Mouse (Mus musculus): ENCODE data around the gene Adm. TPM values are rescaled to one million over a fixed set of nuclear protein-coding genes. Genes with fewer than 3 reads are reported as not detected.
A peak's percentile ranks its signal among the peaks of the same experiment; 100 is the strongest.

Adm gene
- polyA plus RNA-seq, 1 experiment = 23.5 TPM

DNA sequence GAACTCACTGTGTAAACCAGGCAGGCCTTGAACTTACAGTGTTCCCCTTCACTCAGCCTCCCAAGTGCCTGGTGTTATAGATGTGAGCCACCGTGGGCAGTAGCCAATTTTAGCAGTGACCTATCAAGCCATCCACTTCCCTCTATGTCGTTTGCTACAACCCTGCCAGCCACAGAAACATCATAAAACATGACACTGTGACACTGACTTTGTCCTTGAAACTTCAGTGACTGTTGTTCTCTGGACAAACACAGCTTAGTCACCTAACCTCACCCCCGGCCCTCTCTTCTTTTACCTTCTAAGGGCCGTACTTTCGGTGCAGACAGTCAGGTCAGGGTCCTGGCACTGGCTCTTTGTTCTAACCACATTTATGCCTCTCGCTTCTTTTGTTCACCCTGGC is 28.5 kb downstream of the Adm start:
- TF ChIP-seq CTCF (IDR thresholded peaks at IDR 0.05; ENCODE audit: borderline replicate concordance, insufficient read depth, low read length) = no peak
- TF ChIP-seq POLR2A (IDR thresholded peaks at IDR 0.05; ENCODE audit: low read depth, low read length) = no peak
- H3K4me1 ChIP-seq (ENCODE audit: control insufficient read depth, insufficient read depth, low read length) = peaks cover 4% of the 10 kb centered on the region
- H3K27ac ChIP-seq (ENCODE audit: insufficient read depth, low read length) = no peak overlapping the region
- H3K4me3 ChIP-seq (ENCODE audit: insufficient read depth, low read length) = no peak overlapping the region

DNA sequence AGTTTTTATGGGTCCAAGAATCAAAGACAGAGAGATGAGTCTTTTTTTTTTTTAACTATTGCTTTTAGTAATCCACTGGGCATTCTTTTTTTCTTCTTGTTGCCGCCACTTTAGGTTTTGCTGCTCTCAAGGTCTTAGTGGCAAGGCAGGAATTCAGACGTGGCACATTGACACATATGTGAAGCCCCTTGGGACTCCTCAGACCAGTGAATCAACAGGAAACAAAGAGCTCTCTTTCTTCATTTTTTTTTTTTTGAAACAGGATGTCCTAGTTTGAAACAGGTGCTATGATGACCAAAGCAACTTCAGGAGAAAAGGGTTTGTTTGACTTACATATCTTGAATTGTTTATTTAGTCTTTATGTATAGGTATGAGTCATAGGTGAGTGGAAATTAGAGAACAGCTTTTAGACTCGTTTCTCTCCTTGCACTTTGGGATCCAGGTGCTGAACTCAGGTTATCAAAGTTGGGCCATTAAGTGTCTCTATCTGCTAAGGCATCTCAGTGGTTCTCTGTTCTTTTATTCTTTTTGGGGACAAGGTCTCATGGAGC is 31.0 kb downstream of the Adm start:
- Histone ChIP-seq H3K27ac (ENCODE audit: insufficient read depth, low read length) (no peak overlapping the region), H3K4me3 (ENCODE audit: insufficient read depth, low read length) (no peak overlapping the region), H3K4me1 (ENCODE audit: control insufficient read depth, insufficient read depth, low read length) (peaks cover 2% of the 10 kb centered on the region)
- no peak for TF ChIP-seq CTCF (IDR thresholded peaks at IDR 0.05; ENCODE audit: borderline replicate concordance, insufficient read depth, low read length)
- TF ChIP-seq POLR2A (IDR thresholded peaks at IDR 0.05; ENCODE audit: low read depth, low read length) = no peak

DNA sequence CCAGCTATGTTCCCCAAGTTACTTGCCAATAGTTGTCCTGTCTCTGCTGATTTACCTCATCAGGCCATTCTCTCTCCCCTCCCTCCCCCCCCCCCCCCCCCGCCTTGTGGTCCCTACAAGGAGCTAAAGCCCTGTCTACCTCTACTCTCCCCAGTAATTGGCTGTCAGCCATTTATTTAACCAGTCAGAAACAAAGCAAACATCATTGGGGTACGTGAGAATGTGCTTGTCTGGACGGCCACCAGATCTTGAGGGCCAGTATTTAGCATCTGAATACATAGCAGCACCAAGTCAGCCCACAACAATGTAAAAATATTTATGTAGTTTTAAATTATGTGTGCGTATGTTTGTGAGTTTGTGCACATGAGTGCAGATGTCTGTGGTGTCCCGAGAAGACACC is 39.1 kb downstream of the Adm start:
- Histone ChIP-seq H3K27ac (ENCODE audit: insufficient read depth, low read length) (no peak overlapping the region), H3K4me1 (ENCODE audit: control insufficient read depth, insufficient read depth, low read length) (no peaks in the 10 kb centered on the region; the same call in 1 of the 2 replicates), H3K4me3 (ENCODE audit: insufficient read depth, low read length) (no peak overlapping the region)
- TF ChIP-seq CTCF (IDR thresholded peaks at IDR 0.05; ENCODE audit: borderline replicate concordance, insufficient read depth, low read length) = no peak
- no peak for TF ChIP-seq POLR2A (IDR thresholded peaks at IDR 0.05; ENCODE audit: low read depth, low read length)

DNA sequence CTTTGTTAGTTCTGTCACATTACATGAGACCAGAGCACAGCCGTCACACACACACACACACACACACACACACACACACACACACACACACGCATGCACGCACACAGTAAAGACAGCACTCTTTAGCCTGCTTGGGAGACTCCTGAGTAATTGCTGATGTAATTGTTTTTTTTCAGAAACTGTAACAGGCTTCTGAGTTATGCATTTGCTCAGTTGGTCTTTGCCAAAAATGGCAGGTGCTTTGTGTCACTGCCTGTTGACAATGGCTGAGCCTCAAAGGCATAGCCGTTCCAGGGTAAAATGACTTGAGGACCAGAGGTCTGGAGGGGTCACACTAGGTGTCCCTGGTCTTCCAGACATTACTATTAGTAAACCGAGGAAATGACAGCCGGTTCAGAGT is 40.8 kb downstream of the Adm start:
- no peak overlapping the region for H3K4me3 ChIP-seq (ENCODE audit: insufficient read depth, low read length)

DNA sequence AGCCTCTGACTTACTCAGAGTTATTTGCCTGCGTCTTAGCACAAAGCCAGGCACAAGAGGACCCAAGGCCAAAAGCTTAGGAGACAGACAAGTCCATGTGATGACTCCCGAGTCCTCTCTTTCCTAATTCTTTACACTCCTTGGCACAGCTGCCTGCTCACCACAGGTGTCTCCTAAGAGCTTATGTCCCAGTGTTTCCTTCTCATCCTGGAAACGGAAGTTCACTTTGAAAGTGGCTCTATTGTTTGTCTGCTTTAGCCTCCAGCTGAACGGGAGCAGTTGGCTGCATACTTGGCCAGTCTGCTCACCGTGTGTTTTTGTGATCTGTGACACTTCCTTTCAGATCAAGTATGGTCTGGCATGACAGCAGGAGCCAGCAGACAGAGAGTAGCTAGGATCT is 41.3 kb downstream of the Adm start:
- H3K4me1 ChIP-seq (ENCODE audit: control insufficient read depth, insufficient read depth, low read length) = no peaks in the 10 kb centered on the region; the same call in 1 of the 2 replicates
- no peak overlapping the region for H3K27ac ChIP-seq (ENCODE audit: insufficient read depth, low read length)
- TF ChIP-seq CTCF (IDR thresholded peaks at IDR 0.05; ENCODE audit: borderline replicate concordance, insufficient read depth, low read length) (no peak), POLR2A (IDR thresholded peaks at IDR 0.05; ENCODE audit: low read depth, low read length) (no peak)
- no peak overlapping the region for H3K4me3 ChIP-seq (ENCODE audit: insufficient read depth, low read length)

More for the DNA sequence above, 40.8 kb downstream of the Adm start:
- TF ChIP-seq CTCF (IDR thresholded peaks at IDR 0.05; ENCODE audit: borderline replicate concordance, insufficient read depth, low read length) = no peak
- TF ChIP-seq POLR2A (IDR thresholded peaks at IDR 0.05; ENCODE audit: low read depth, low read length) = no peak
- Histone ChIP-seq H3K27ac (ENCODE audit: insufficient read depth, low read length) (no peak overlapping the region), H3K4me1 (ENCODE audit: control insufficient read depth, insufficient read depth, low read length) (no peaks in the 10 kb centered on the region; the same call in 1 of the 2 replicates)

DNA sequence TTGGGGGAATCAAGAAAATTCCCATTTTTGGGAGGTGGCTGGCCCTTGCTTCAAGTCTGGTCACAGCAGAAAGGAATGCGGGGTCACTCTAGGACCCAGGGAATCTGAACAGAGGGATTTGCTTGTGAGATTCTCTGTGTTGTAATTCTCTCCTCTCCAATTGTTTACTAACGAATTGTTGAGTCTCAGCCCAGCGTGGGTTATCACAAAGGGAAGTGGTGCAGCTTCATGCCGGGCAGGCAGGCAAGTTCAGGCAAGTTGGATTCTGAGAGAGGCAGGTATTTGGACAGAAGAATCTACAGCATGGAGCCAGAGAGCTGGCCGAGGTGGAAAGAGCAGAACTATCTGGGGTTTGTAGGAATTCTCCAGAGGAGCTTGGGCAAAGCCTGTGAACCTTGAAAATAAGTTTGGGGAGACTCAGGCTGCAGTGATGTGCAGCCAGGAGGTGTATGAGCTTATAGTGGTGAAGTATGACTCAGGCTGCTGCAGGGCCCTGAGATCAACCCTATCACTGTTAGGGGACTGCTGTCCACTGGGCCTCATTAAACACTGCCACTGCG is 43.7 kb downstream of the Adm start:
- Histone ChIP-seq H3K4me1 (ENCODE audit: control insufficient read depth, insufficient read depth, low read length) (no peaks in the 10 kb centered on the region; the same call in 1 of the 2 replicates), H3K4me3 (ENCODE audit: insufficient read depth, low read length) (no peak overlapping the region), H3K27ac (ENCODE audit: insufficient read depth, low read length) (peak overlapping the region; percentile 6; the same call in 1 of the 2 replicates)
- TF ChIP-seq CTCF (IDR thresholded peaks at IDR 0.05; ENCODE audit: borderline replicate concordance, insufficient read depth, low read length) (no peak), POLR2A (IDR thresholded peaks at IDR 0.05; ENCODE audit: low read depth, low read length) (no peak)

Other genes starting within 250 kb of the Adm start
- 55.5 and 66.2 TPM in 2 replicates for gene Sbf2, start 12.7 kb upstream of the Adm start, polyA plus RNA-seq (2011; ENCODE audit: insufficient read length, low read depth, missing spikeins)
- gene Ampd3, start 140.5 kb downstream of the Adm start, polyA plus RNA-seq (2011; ENCODE audit: insufficient read length, low read depth, missing spikeins) = 4.6 and 8.8 TPM in 2 replicates
- gene Rnf141, start 216.8 kb downstream of the Adm start, polyA plus RNA-seq (2011; ENCODE audit: insufficient read length, low read depth, missing spikeins) = 36.1 and 41.2 TPM in 2 replicates
- not detected in 2 replicates for gene Lyve1, start 235.6 kb downstream of the Adm start, polyA plus RNA-seq (2011; ENCODE audit: insufficient read length, low read depth, missing spikeins)